Mouse (Mus musculus): ENCODE results near the gene 2010109A12Rik. TPM values are rescaled to one million over a fixed set of nuclear protein-coding genes. Genes with fewer than 3 reads are reported as not detected.
A peak's percentile ranks its signal among the peaks of the same experiment; 100 is the strongest.

The 2010109A12Rik gene
- polyA plus RNA-seq, 1 experiment from 2014 or later = 3.0 TPM

DNA sequence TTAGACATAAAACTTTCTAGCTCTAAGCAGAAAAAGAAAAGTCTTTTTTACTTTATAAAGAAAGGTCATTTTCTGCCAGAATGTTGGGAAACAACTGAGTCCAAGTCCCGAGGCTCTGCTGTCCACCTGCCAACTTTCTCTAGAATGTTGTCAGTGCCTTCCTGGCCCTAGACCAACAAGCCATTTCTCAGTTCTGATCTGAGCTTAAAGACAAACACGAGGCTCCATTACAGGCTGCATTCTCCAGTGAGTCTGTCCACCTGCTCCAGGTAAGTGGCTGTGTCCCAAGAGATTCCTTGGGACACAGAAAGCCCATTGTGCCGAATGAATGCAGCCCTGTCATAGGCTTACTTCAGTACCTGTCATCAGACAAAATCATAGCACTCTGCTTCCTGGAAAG, 15.3 kb downstream of the 2010109A12Rik start:
- Histone ChIP-seq H3K36me3 (ENCODE audit: insufficient read depth, low read length) (no peaks in the 10 kb centered on the region), H3K9me3 (replicated peaks; ENCODE audit: low read length) (no peaks in the 10 kb centered on the region), H3K27ac (no peak overlapping the region), H3K4me1 (replicated peaks; ENCODE audit: insufficient read depth, low read length) (no peaks in the 10 kb centered on the region), H3K4me2 (ENCODE audit: low read length) (no peak overlapping the region), H3K9ac (ENCODE audit: low read depth, low read length) (no peak overlapping the region), H3K27me3 (ENCODE audit: insufficient read depth, low read length) (no peaks in the 10 kb centered on the region), H3K4me3 (replicated peaks; ENCODE audit: low read depth, low read length) (no peak overlapping the region)
- 40% methylated on average over 3 of the region's 3 CpGs for WGBS
- DNase-seq (ENCODE audit: low spot score) = peak; percentile 71
- TF ChIP-seq CTCF (IDR thresholded peaks at IDR 0.05; ENCODE audit: low read depth) = no peak
- ATAC-seq (replicated peaks; ENCODE audit: low FRiP score, low read depth) = no peak

DNA sequence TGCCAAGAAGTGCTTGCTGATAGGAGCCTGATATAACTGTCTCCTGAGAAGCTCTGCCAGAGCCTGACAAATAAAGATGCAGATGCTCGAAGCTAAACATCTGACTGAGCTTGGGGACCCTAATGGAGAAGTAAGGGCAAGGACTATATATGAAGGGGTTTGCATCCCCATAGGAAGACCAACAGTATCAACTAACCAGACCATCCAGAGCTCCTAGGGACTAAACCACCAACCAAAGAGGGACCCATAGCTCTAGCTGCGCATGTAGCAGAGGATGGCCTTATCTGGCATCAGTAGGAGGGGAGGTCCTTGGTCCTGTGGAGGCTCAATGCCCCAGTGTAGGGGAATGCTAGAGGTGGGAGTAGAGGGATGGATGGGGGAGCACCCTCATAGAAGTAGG, 18.2 kb downstream of the 2010109A12Rik start:
- DNase-seq (ENCODE audit: low spot score) = no peak
- WGBS = 79% methylated on average over 2 of the region's 2 CpGs
- Histone ChIP-seq H3K27ac (no peak overlapping the region), H3K4me1 (replicated peaks; ENCODE audit: insufficient read depth, low read length) (no peaks in the 10 kb centered on the region), H3K36me3 (ENCODE audit: insufficient read depth, low read length) (no peaks in the 10 kb centered on the region), H3K4me2 (ENCODE audit: low read length) (no peak overlapping the region), H3K4me3 (replicated peaks; ENCODE audit: low read depth, low read length) (no peak overlapping the region), H3K9ac (ENCODE audit: low read depth, low read length) (no peak overlapping the region), H3K27me3 (ENCODE audit: insufficient read depth, low read length) (no peaks in the 10 kb centered on the region), H3K9me3 (replicated peaks; ENCODE audit: low read length) (no peaks in the 10 kb centered on the region)
- ATAC-seq (replicated peaks; ENCODE audit: low FRiP score, low read depth) = no peak
- TF ChIP-seq CTCF (IDR thresholded peaks at IDR 0.05; ENCODE audit: low read depth) = no peak

DNA sequence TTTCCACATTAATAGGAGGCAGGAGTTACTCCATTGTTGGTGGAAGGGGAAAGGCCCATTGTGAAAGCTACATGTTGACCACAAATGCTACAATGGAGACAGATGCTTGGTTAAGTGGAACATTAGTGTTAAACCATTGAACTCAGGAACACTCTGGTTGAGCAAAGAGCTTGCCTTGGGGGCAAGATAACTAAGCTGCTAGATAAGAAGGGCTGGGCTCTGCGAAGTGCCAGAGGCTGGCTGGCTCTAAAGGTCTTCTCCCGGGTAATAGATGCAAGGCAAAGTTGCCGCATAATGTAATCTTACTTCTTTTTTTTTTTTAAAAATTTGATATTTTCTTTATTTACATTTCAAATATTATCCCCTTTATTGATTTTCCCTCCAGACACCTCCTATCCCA, 20.8 kb downstream of the 2010109A12Rik start:
- no peaks in the 10 kb centered on the region for H3K36me3 ChIP-seq (ENCODE audit: insufficient read depth, low read length)
- no peak for DNase-seq (ENCODE audit: low spot score)
- no peak overlapping the region for H3K9ac ChIP-seq (ENCODE audit: low read depth, low read length)
- no peaks in the 10 kb centered on the region for H3K9me3 ChIP-seq (replicated peaks; ENCODE audit: low read length)
- H3K4me2 ChIP-seq (ENCODE audit: low read length) = no peak overlapping the region
- 93% methylated on average over 3 of the region's 3 CpGs for WGBS
- TF ChIP-seq CTCF (IDR thresholded peaks at IDR 0.05; ENCODE audit: low read depth) = no peak
- no peak for ATAC-seq (replicated peaks; ENCODE audit: low FRiP score, low read depth)
- H3K4me3 ChIP-seq (replicated peaks; ENCODE audit: low read depth, low read length) = no peak overlapping the region
- H3K27ac ChIP-seq = no peak overlapping the region
- H3K27me3 ChIP-seq (ENCODE audit: insufficient read depth, low read length) = no peaks in the 10 kb centered on the region
- no peaks in the 10 kb centered on the region for H3K4me1 ChIP-seq (replicated peaks; ENCODE audit: insufficient read depth, low read length)

DNA sequence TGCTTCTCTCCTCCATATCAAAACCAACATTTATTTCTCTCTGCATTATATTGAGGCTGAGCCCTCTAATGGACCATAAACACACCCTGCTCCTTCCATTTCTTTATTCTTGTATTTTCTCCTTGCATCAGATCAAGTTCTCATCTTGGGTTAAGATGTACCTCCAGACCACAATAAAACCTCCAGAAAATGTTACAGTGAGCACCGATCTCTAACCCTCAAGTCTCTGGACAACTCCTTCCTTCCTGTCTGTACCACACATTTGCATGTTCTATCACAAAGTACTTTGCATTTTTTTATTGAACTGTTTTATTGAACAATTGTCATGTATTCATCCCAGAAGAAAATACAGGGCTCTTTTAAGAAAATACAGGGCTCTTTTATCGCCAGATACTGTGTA, 23.2 kb downstream of the 2010109A12Rik start:
- H3K27me3 ChIP-seq (ENCODE audit: insufficient read depth, low read length) = no peaks in the 10 kb centered on the region
- no peak overlapping the region for H3K27ac ChIP-seq
- H3K4me2 ChIP-seq (ENCODE audit: low read length) = no peak overlapping the region
- H3K9ac ChIP-seq (ENCODE audit: low read depth, low read length) = no peak overlapping the region
- no peak for DNase-seq (ENCODE audit: low spot score)
- no peak overlapping the region for H3K4me3 ChIP-seq (replicated peaks; ENCODE audit: low read depth, low read length)
- TF ChIP-seq CTCF (IDR thresholded peaks at IDR 0.05; ENCODE audit: low read depth) = no peak
- WGBS = 86% methylated on average over 2 of the region's 2 CpGs
- no peak for ATAC-seq (replicated peaks; ENCODE audit: low FRiP score, low read depth)
- no peaks in the 10 kb centered on the region for H3K9me3 ChIP-seq (replicated peaks; ENCODE audit: low read length)
- H3K36me3 ChIP-seq (ENCODE audit: insufficient read depth, low read length) = no peaks in the 10 kb centered on the region
- no peaks in the 10 kb centered on the region for H3K4me1 ChIP-seq (replicated peaks; ENCODE audit: insufficient read depth, low read length)

DNA sequence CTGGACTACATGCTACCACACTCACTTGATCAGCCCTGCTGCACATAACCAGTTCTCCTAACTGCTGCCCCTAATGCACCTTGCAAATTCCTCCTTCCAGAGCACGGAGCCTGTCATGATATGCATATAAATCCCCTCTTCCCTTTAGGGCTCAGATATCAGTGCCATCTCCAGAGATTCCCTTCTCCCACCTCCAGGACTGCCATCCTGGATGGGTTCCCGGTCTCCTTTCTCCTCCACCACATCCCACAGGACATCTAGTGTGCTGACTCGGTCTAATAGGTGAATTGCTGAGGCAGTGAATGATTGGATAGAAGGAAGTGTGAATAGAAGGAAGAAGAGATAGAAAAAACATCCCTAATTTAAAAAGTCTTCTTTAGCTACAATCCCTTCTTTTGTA, 25.4 kb downstream of the 2010109A12Rik start:
- Histone ChIP-seq H3K36me3 (ENCODE audit: insufficient read depth, low read length) (no peaks in the 10 kb centered on the region), H3K9ac (ENCODE audit: low read depth, low read length) (no peak overlapping the region), H3K9me3 (replicated peaks; ENCODE audit: low read length) (no peaks in the 10 kb centered on the region), H3K27ac (no peak overlapping the region), H3K4me2 (ENCODE audit: low read length) (no peak overlapping the region), H3K4me1 (replicated peaks; ENCODE audit: insufficient read depth, low read length) (no peaks in the 10 kb centered on the region), H3K27me3 (ENCODE audit: insufficient read depth, low read length) (no peaks in the 10 kb centered on the region), H3K4me3 (replicated peaks; ENCODE audit: low read depth, low read length) (no peak overlapping the region)
- no peak for TF ChIP-seq CTCF (IDR thresholded peaks at IDR 0.05; ENCODE audit: low read depth)
- DNase-seq (ENCODE audit: low spot score) = no peak
- ATAC-seq (replicated peaks; ENCODE audit: low FRiP score, low read depth) = no peak
- WGBS = 40% methylated on average over 3 of the region's 3 CpGs

DNA sequence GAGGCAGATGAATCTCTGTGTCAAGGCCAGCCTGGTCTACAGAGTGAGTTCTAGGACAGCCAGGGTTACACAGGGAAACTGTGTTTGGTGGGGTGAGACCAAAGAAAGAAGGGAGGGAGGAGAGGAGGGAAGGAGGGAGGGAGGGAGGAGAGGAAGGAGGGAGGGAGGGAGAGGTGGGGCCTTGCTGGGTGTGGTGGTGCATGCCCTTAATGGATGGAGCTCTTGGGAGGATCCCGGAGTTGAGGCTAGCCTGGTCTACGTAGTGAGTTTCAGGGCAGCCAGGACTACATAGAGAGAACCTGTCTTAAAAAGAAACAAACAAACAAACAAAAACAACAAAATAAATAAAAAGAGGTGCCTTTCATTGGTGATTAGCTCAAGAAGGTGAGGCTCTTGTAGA, 26.5 kb downstream of the 2010109A12Rik start:
- no peak overlapping the region for H3K27ac ChIP-seq
- no peaks in the 10 kb centered on the region for H3K27me3 ChIP-seq (ENCODE audit: insufficient read depth, low read length)
- no peak for TF ChIP-seq CTCF (IDR thresholded peaks at IDR 0.05; ENCODE audit: low read depth)
- H3K4me3 ChIP-seq (replicated peaks; ENCODE audit: low read depth, low read length) = no peak overlapping the region
- 94% methylated on average over 2 of the region's 2 CpGs for WGBS
- H3K4me2 ChIP-seq (ENCODE audit: low read length) = no peak overlapping the region
- ATAC-seq (replicated peaks; ENCODE audit: low FRiP score, low read depth) = no peak
- no peaks in the 10 kb centered on the region for H3K4me1 ChIP-seq (replicated peaks; ENCODE audit: insufficient read depth, low read length)
- DNase-seq (ENCODE audit: low spot score) = no peak
- H3K9ac ChIP-seq (ENCODE audit: low read depth, low read length) = no peak overlapping the region
- no peaks in the 10 kb centered on the region for H3K9me3 ChIP-seq (replicated peaks; ENCODE audit: low read length)
- no peaks in the 10 kb centered on the region for H3K36me3 ChIP-seq (ENCODE audit: insufficient read depth, low read length)

DNA sequence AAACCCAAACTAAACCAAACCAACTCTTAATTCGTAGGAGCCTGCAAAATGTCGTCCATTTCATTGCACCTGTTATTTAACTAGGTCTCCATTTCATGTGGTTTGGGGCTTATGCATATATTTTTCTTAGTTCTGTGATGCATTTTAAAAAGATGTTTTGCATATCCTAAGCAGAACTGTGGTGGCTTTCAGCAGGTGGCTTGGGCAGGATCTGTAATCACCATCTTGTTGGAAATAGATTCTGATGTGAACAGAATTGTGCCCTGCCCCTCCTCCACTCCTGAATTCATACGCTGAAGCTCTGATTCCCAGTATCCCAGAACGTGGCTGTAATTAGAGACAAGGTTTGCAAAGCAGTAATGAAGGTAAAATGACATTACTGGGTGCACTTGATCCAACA, 27.8 kb downstream of the 2010109A12Rik start:
- no peak for TF ChIP-seq CTCF (IDR thresholded peaks at IDR 0.05; ENCODE audit: low read depth)
- DNase-seq (ENCODE audit: low spot score) (no peak), ATAC-seq (replicated peaks; ENCODE audit: low FRiP score, low read depth) (no peak)
- Histone ChIP-seq H3K4me3 (replicated peaks; ENCODE audit: low read depth, low read length) (no peak overlapping the region), H3K9ac (ENCODE audit: low read depth, low read length) (no peak overlapping the region), H3K4me2 (ENCODE audit: low read length) (no peak overlapping the region), H3K4me1 (replicated peaks; ENCODE audit: insufficient read depth, low read length) (no peaks in the 10 kb centered on the region), H3K27me3 (ENCODE audit: insufficient read depth, low read length) (no peaks in the 10 kb centered on the region), H3K36me3 (ENCODE audit: insufficient read depth, low read length) (no peaks in the 10 kb centered on the region), H3K9me3 (replicated peaks; ENCODE audit: low read length) (no peaks in the 10 kb centered on the region), H3K27ac (no peak overlapping the region)
- WGBS = 62% methylated on average over 4 of the region's 4 CpGs

Measured in kidney, postnatal 0 days (tissue).